Mouse (Mus musculus) brown adipose tissue, adult 24 weeks (tissue): ENCODE measurements around the gene Camk2d. TPM values are rescaled to one million over a fixed set of nuclear protein-coding genes. Genes with fewer than 3 reads are reported as not detected.

Experiments used
- H3K27ac ChIP-seq: fragments of 200-500 bp; replicated peaks from 2 replicates; pipeline ENCODE4 v1.5.1; 2012; ENCODE audit warnings: low read depth, mild to moderate bottlenecking, low read length
- H3K4me1 ChIP-seq: fragments of 200-500 bp; 2 replicates; pipeline ENCODE4 v1.6.1; 2012; ENCODE audit warnings: low read length, mixed read lengths; ENCODE audit not compliant: control insufficient read depth, insufficient read depth, insufficient read length
- H3K4me3 ChIP-seq: fragments of 200-500 bp; 2 replicates; pipeline ENCODE4 v1.5.1; 2012; ENCODE audit warnings: low read depth, mild to moderate bottlenecking, low read length, moderate library complexity; ENCODE audit not compliant: insufficient read depth
- polyA plus RNA-seq: library from polyadenylated mRNA; stranded (reverse); fragments of >200 nt; gene quantifications from 2 replicates; pipeline ENCODE4 v1.2.4, GENCODE M21; 2012; ENCODE audit not compliant: missing spikeins, insufficient read depth, insufficient read length

Gene Camk2d
- polyA plus RNA-seq, 1 experiment, result 52.5 TPM

- 0 out of 2 replicates have a peak overlapping the region, but pooled peaks have one; percentile 3 for H3K27ac ChIP-seq
- H3K4me1 ChIP-seq, result peaks cover 8% of the 10 kb centered on the region
- no peak overlapping the region for H3K4me3 ChIP-seq
Measured at GRCm38 (mm10) chr3:126628380-126628779, 32.3 kb downstream of the Camk2d start.

- peaks cover 5% of the 10 kb centered on the region for H3K4me1 ChIP-seq
- H3K4me3 ChIP-seq, result no peak overlapping the region
- peak overlapping the region; percentile 52 for H3K27ac ChIP-seq
Measured at GRCm38 (mm10) chr3:126629040-126629439, 32.9 kb downstream of the Camk2d start.

GRCm38 (mm10) chr3:126630111-126630869, 34.2 kb downstream of the Camk2d start:
- Histone ChIP-seq H3K4me1 (peaks cover 5% of the 10 kb centered on the region), H3K27ac (no peak overlapping the region), H3K4me3 (no peak overlapping the region)

GRCm38 (mm10) chr3:126631583-126631982, 35.5 kb downstream of the Camk2d start:
- Histone ChIP-seq H3K4me1 (peaks cover 5% of the 10 kb centered on the region), H3K27ac (no peak overlapping the region), H3K4me3 (no peak overlapping the region)

GRCm38 (mm10) chr3:126632580-126632979, 36.5 kb downstream of the Camk2d start:
- Histone ChIP-seq H3K27ac (no peak overlapping the region), H3K4me3 (no peak overlapping the region), H3K4me1 (peaks cover 5% of the 10 kb centered on the region)

GRCm38 (mm10) chr3:126634171-126634570, 38.1 kb downstream of the Camk2d start:
- Histone ChIP-seq H3K4me3 (no peak overlapping the region), H3K27ac (no peak overlapping the region), H3K4me1 (no peaks in the 10 kb centered on the region; the same call in 1 of the 2 replicates)

- H3K4me1 ChIP-seq, result 0 out of 2 replicates have a peak, but pooled peaks cover 3% of the 10 kb centered on the region
- no peak overlapping the region for H3K4me3 ChIP-seq
- no peak overlapping the region for H3K27ac ChIP-seq
Measured at GRCm38 (mm10) chr3:126638259-126638658, 42.2 kb downstream of the Camk2d start.

GRCm38 (mm10) chr3:126639098-126639513, 43.0 kb downstream of the Camk2d start:
- Histone ChIP-seq H3K4me1 (0 out of 2 replicates have a peak, but pooled peaks cover 4% of the 10 kb centered on the region), H3K27ac (no peak overlapping the region), H3K4me3 (no peak overlapping the region)

GRCm38 (mm10) chr3:126640443-126641251, 44.5 kb downstream of the Camk2d start:
- no peak overlapping the region for H3K4me3 ChIP-seq
- H3K4me1 ChIP-seq, result 0 out of 2 replicates have a peak, but pooled peaks cover 4% of the 10 kb centered on the region
- no peak overlapping the region for H3K27ac ChIP-seq

- H3K4me1 ChIP-seq, result 0 out of 2 replicates have a peak, but pooled peaks cover 4% of the 10 kb centered on the region
- no peak overlapping the region for H3K4me3 ChIP-seq
- no peak overlapping the region for H3K27ac ChIP-seq
Measured at GRCm38 (mm10) chr3:126641451-126641850, 45.3 kb downstream of the Camk2d start.

- no peak overlapping the region for H3K4me3 ChIP-seq
- 0 out of 2 replicates have a peak, but pooled peaks cover 4% of the 10 kb centered on the region for H3K4me1 ChIP-seq
- no peak overlapping the region for H3K27ac ChIP-seq
Measured at GRCm38 (mm10) chr3:126643071-126644010, 47.2 kb downstream of the Camk2d start.

- Histone ChIP-seq H3K4me1 (peaks cover 7% of the 10 kb centered on the region), H3K27ac (no peak overlapping the region), H3K4me3 (no peak overlapping the region)
Measured at GRCm38 (mm10) chr3:126650332-126650731, 54.2 kb downstream of the Camk2d start.

- no peak overlapping the region for H3K27ac ChIP-seq
- peaks cover 7% of the 10 kb centered on the region for H3K4me1 ChIP-seq
- H3K4me3 ChIP-seq, result no peak overlapping the region
Measured at GRCm38 (mm10) chr3:126650747-126651146, 54.6 kb downstream of the Camk2d start.

GRCm38 (mm10) chr3:126652361-126652760, 56.3 kb downstream of the Camk2d start:
- no peak overlapping the region for H3K27ac ChIP-seq
- H3K4me1 ChIP-seq, result peaks cover 7% of the 10 kb centered on the region
- no peak overlapping the region for H3K4me3 ChIP-seq
